Mouse (Mus musculus): Measurements from ENCODE around the gene Ell2. TPM values are rescaled to one million over a fixed set of nuclear protein-coding genes. Genes with fewer than 3 reads are reported as not detected.
A peak's percentile ranks its signal among the peaks of the same experiment; 100 is the strongest.

The Ell2 gene
- polyA plus RNA-seq, 1 experiment from 2014 or later: 4.2 TPM

- Histone ChIP-seq H3K9me3 (ENCODE audit: low read length) (no peaks in the 10 kb centered on the region), H3K27ac (ENCODE audit: low read length) (no peak overlapping the region), H3K9ac (replicated peaks; ENCODE audit: low read length) (no peak overlapping the region), H3K4me1 (ENCODE audit: insufficient read depth, low read length) (peaks cover 20% of the 10 kb centered on the region), H3K4me2 (replicated peaks; ENCODE audit: low read depth, low read length) (no peak overlapping the region), H3K36me3 (ENCODE audit: insufficient read depth, low read length) (no peaks in the 10 kb centered on the region), H3K27me3 (ENCODE audit: insufficient read depth, low read length) (no peaks in the 10 kb centered on the region), H3K4me3 (ENCODE audit: low read length) (no peak overlapping the region)
- no peak for ATAC-seq (ENCODE audit: low FRiP score, low TSS enrichment)
- 87% methylated on average over 3 of the region's 3 CpGs for WGBS
Measured at GRCm38 (mm10) chr13:75741119-75741518, 34.6 kb downstream of the Ell2 start.

- Histone ChIP-seq H3K9ac (replicated peaks; ENCODE audit: low read length) (no peak overlapping the region), H3K4me3 (ENCODE audit: low read length) (no peak overlapping the region), H3K9me3 (ENCODE audit: low read length) (no peaks in the 10 kb centered on the region), H3K27ac (ENCODE audit: low read length) (no peak overlapping the region), H3K36me3 (ENCODE audit: insufficient read depth, low read length) (no peaks in the 10 kb centered on the region), H3K4me2 (replicated peaks; ENCODE audit: low read depth, low read length) (no peak overlapping the region), H3K4me1 (ENCODE audit: insufficient read depth, low read length) (peaks cover 20% of the 10 kb centered on the region), H3K27me3 (ENCODE audit: insufficient read depth, low read length) (no peaks in the 10 kb centered on the region)
- WGBS: 80% methylated on average over 12 of the region's 12 CpGs
- ATAC-seq (ENCODE audit: low FRiP score, low TSS enrichment): no peak
Measured at GRCm38 (mm10) chr13:75741736-75742729, 35.5 kb downstream of the Ell2 start.

GRCm38 (mm10) chr13:75742970-75743369 is 36.4 kb downstream of the Ell2 start:
- Histone ChIP-seq H3K9me3 (ENCODE audit: low read length) (no peaks in the 10 kb centered on the region), H3K4me1 (ENCODE audit: insufficient read depth, low read length) (peaks cover 20% of the 10 kb centered on the region), H3K27me3 (ENCODE audit: insufficient read depth, low read length) (no peaks in the 10 kb centered on the region), H3K27ac (ENCODE audit: low read length) (no peak overlapping the region), H3K9ac (replicated peaks; ENCODE audit: low read length) (no peak overlapping the region), H3K4me3 (ENCODE audit: low read length) (no peak overlapping the region), H3K36me3 (ENCODE audit: insufficient read depth, low read length) (no peaks in the 10 kb centered on the region), H3K4me2 (replicated peaks; ENCODE audit: low read depth, low read length) (no peak overlapping the region)
- WGBS: 96% methylated on average over 3 of the region's 3 CpGs
- ATAC-seq (ENCODE audit: low FRiP score, low TSS enrichment): no peak

- H3K9ac ChIP-seq (replicated peaks; ENCODE audit: low read length): no peak overlapping the region
- ATAC-seq (ENCODE audit: low FRiP score, low TSS enrichment): no peak
- H3K4me3 ChIP-seq (ENCODE audit: low read length): no peak overlapping the region
- no peak overlapping the region for H3K4me2 ChIP-seq (replicated peaks; ENCODE audit: low read depth, low read length)
- peaks cover 13% of the 10 kb centered on the region; the same call in 1 of the 2 replicates for H3K4me1 ChIP-seq (ENCODE audit: insufficient read depth, low read length)
- no peaks in the 10 kb centered on the region for H3K27me3 ChIP-seq (ENCODE audit: insufficient read depth, low read length)
- H3K36me3 ChIP-seq (ENCODE audit: insufficient read depth, low read length): no peaks in the 10 kb centered on the region
- WGBS: 94% methylated on average over 4 of the region's 4 CpGs
- H3K9me3 ChIP-seq (ENCODE audit: low read length): no peaks in the 10 kb centered on the region
- H3K27ac ChIP-seq (ENCODE audit: low read length): no peak overlapping the region
Measured at GRCm38 (mm10) chr13:75744065-75744464, 37.5 kb downstream of the Ell2 start.

GRCm38 (mm10) chr13:75745328-75745727 is 38.8 kb downstream of the Ell2 start:
- no peaks in the 10 kb centered on the region for H3K27me3 ChIP-seq (ENCODE audit: insufficient read depth, low read length)
- H3K4me1 ChIP-seq (ENCODE audit: insufficient read depth, low read length): peaks cover 3% of the 10 kb centered on the region; the same call in 1 of the 2 replicates
- H3K9ac ChIP-seq (replicated peaks; ENCODE audit: low read length): no peak overlapping the region
- H3K9me3 ChIP-seq (ENCODE audit: low read length): no peaks in the 10 kb centered on the region
- H3K4me2 ChIP-seq (replicated peaks; ENCODE audit: low read depth, low read length): no peak overlapping the region
- H3K36me3 ChIP-seq (ENCODE audit: insufficient read depth, low read length): no peaks in the 10 kb centered on the region
- no peak overlapping the region for H3K4me3 ChIP-seq (ENCODE audit: low read length)
- ATAC-seq (ENCODE audit: low FRiP score, low TSS enrichment): no peak
- H3K27ac ChIP-seq (ENCODE audit: low read length): no peak overlapping the region

GRCm38 (mm10) chr13:75747265-75747664 is 40.7 kb downstream of the Ell2 start:
- H3K9ac ChIP-seq (replicated peaks; ENCODE audit: low read length): no peak overlapping the region
- ATAC-seq (ENCODE audit: low FRiP score, low TSS enrichment): 0 out of 2 replicates have a peak, but pooled peaks have one; percentile 12
- no peaks in the 10 kb centered on the region for H3K9me3 ChIP-seq (ENCODE audit: low read length)
- no peak overlapping the region for H3K4me2 ChIP-seq (replicated peaks; ENCODE audit: low read depth, low read length)
- H3K27ac ChIP-seq (ENCODE audit: low read length): no peak overlapping the region
- 81% methylated on average over 3 of the region's 3 CpGs for WGBS
- no peaks in the 10 kb centered on the region for H3K27me3 ChIP-seq (ENCODE audit: insufficient read depth, low read length)
- no peaks in the 10 kb centered on the region for H3K4me1 ChIP-seq (ENCODE audit: insufficient read depth, low read length)
- no peak overlapping the region for H3K4me3 ChIP-seq (ENCODE audit: low read length)
- no peaks in the 10 kb centered on the region for H3K36me3 ChIP-seq (ENCODE audit: insufficient read depth, low read length)

GRCm38 (mm10) chr13:75748685-75749084 is 42.1 kb downstream of the Ell2 start:
- H3K4me2 ChIP-seq (replicated peaks; ENCODE audit: low read depth, low read length): no peak overlapping the region
- no peaks in the 10 kb centered on the region for H3K9me3 ChIP-seq (ENCODE audit: low read length)
- H3K27ac ChIP-seq (ENCODE audit: low read length): no peak overlapping the region
- peaks cover 3% of the 10 kb centered on the region; the same call in 1 of the 2 replicates for H3K4me1 ChIP-seq (ENCODE audit: insufficient read depth, low read length)
- H3K4me3 ChIP-seq (ENCODE audit: low read length): no peak overlapping the region
- ATAC-seq (ENCODE audit: low FRiP score, low TSS enrichment): no peak
- H3K9ac ChIP-seq (replicated peaks; ENCODE audit: low read length): no peak overlapping the region
- H3K36me3 ChIP-seq (ENCODE audit: insufficient read depth, low read length): no peaks in the 10 kb centered on the region
- H3K27me3 ChIP-seq (ENCODE audit: insufficient read depth, low read length): no peaks in the 10 kb centered on the region
- WGBS: 85% methylated on average over 7 of the region's 7 CpGs

- ATAC-seq (ENCODE audit: low FRiP score, low TSS enrichment): no peak
- Histone ChIP-seq H3K9me3 (ENCODE audit: low read length) (no peaks in the 10 kb centered on the region), H3K27me3 (ENCODE audit: insufficient read depth, low read length) (no peaks in the 10 kb centered on the region), H3K27ac (ENCODE audit: low read length) (no peak overlapping the region), H3K9ac (replicated peaks; ENCODE audit: low read length) (no peak overlapping the region), H3K4me2 (replicated peaks; ENCODE audit: low read depth, low read length) (no peak overlapping the region), H3K4me1 (ENCODE audit: insufficient read depth, low read length) (peaks cover 3% of the 10 kb centered on the region; the same call in 1 of the 2 replicates), H3K4me3 (ENCODE audit: low read length) (no peak overlapping the region), H3K36me3 (ENCODE audit: insufficient read depth, low read length) (no peaks in the 10 kb centered on the region)
- 74% methylated on average over 2 of the region's 2 CpGs for WGBS
Measured at GRCm38 (mm10) chr13:75750785-75751184, 44.2 kb downstream of the Ell2 start.

GRCm38 (mm10) chr13:75752216-75752938 is 45.8 kb downstream of the Ell2 start:
- H3K27ac ChIP-seq (ENCODE audit: low read length): no peak overlapping the region
- H3K36me3 ChIP-seq (ENCODE audit: insufficient read depth, low read length): no peaks in the 10 kb centered on the region; the same call in 1 of the 2 replicates
- H3K9me3 ChIP-seq (ENCODE audit: low read length): no peaks in the 10 kb centered on the region
- H3K4me2 ChIP-seq (replicated peaks; ENCODE audit: low read depth, low read length): no peak overlapping the region
- no peak overlapping the region for H3K9ac ChIP-seq (replicated peaks; ENCODE audit: low read length)
- no peak overlapping the region for H3K4me3 ChIP-seq (ENCODE audit: low read length)
- 84% methylated on average over 5 of the region's 5 CpGs for WGBS
- ATAC-seq (ENCODE audit: low FRiP score, low TSS enrichment): no peak
- no peaks in the 10 kb centered on the region for H3K27me3 ChIP-seq (ENCODE audit: insufficient read depth, low read length)
- peaks cover 3% of the 10 kb centered on the region; the same call in 1 of the 2 replicates for H3K4me1 ChIP-seq (ENCODE audit: insufficient read depth, low read length)

All from kidney, embryonic 16.5 days (tissue).